In the genomic region with DNA sequence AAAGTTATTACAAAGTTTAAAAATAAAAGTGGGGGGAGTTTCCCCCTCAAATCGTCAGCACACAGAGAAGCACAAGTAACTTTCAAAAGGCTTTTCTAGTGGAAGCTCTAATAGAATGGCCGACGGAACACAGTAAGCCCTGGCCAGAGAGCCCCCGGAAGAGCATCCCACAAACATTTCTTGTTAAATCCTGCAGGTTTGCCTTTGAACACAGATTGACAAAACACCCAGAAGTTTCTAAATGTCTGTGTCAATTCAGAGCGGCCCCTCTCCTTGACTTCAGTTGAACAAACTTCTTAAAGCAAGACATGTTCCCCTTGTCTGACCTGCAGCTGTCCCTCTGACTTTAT, we compare ENCODE assay signal across 9 mouse cellular contexts. TPM values are rescaled to one million over a fixed set of nuclear protein-coding genes. Genes with fewer than 3 reads are reported as not detected.
DNase-seq lines count a peak whose midpoint lies in the region; ATAC-seq and TF ChIP-seq lines count a peak whose summit lies in the region.
"Had no signal": no experiment of that assay in that cellular context is flagged by ENCODE, and none has a peak within 500 bp of the region (broad histone marks: within the 10 kb centered on the region; RNA-seq: fewer than 3 reads in every experiment).

No protein-coding gene starts in this region.

- peak overlapping the region; percentile 86 for H3K9ac ChIP-seq in lung, postnatal 0 days (replicated peaks; ENCODE audit: low read depth)
- peak overlapping the region; percentile 43 for H3K9ac ChIP-seq in forebrain, embryonic 15.5 days (replicated peaks)
- H3K9ac ChIP-seq in limb, embryonic 12.5 days (replicated peaks): peak overlapping the region; percentile 66

- no peak for TF ChIP-seq EP300 in lung, postnatal 0 days (IDR thresholded peaks at IDR 0.05)

- peak overlapping the region; percentile 85 for H3K27ac ChIP-seq in lung, postnatal 0 days (ENCODE audit: low read length)
- H3K27ac ChIP-seq in forebrain, embryonic 15.5 days (replicated peaks): no peak overlapping the region
- H3K27ac ChIP-seq in limb, embryonic 12.5 days: 0 out of 2 replicates have a peak overlapping the region, but pooled peaks have one; percentile 0
- H3K27ac ChIP-seq in small intestine, adult 2 months (ENCODE audit: insufficient read depth, low read depth, low read length): no peak overlapping the region

- peak overlapping the region; percentile 64 for H3K4me3 ChIP-seq in lung, postnatal 0 days (ENCODE audit: low read depth, low read length)
- H3K4me3 ChIP-seq in forebrain, embryonic 15.5 days: peak overlapping the region; percentile 78
- peak overlapping the region; percentile 57 for H3K4me3 ChIP-seq in limb, embryonic 12.5 days (replicated peaks)
- H3K4me3 ChIP-seq in small intestine, adult 2 months (ENCODE audit: low read depth, low read length): peak overlapping the region; percentile 54

- no peaks in the 10 kb centered on the region for H3K4me1 ChIP-seq in lung, postnatal 0 days (ENCODE audit: insufficient read depth, low read depth, low read length)
- peaks cover 49% of the 10 kb centered on the region for H3K4me1 ChIP-seq in forebrain, embryonic 15.5 days
- H3K4me1 ChIP-seq in limb, embryonic 12.5 days (replicated peaks): peaks cover 29% of the 10 kb centered on the region
- H3K4me1 ChIP-seq in small intestine, adult 2 months (ENCODE audit: control insufficient read depth, insufficient read depth, insufficient read length, low read length): no peaks in the 10 kb centered on the region; the same call in 1 of the 2 replicates

- no peak for DNase-seq in lung, postnatal 0 days (ENCODE audit: low spot score)
- DNase-seq in lung, postnatal 10 days: no peak
- no peak for DNase-seq in right cerebral cortex, adult 18-20 months
- DNase-seq in yolk sac, embryonic 10.5 days (ENCODE audit: low spot score): no peak
- no peak for DNase-seq in right cerebral cortex, postnatal 10 days (ENCODE audit: low spot score in 2 of 2)
- DNase-seq: gastrocnemius, postnatal 10 days had no signal

- no peak for ATAC-seq in lung, postnatal 0 days
- ATAC-seq in forebrain, embryonic 15.5 days (replicated peaks): no peak
- no peak for ATAC-seq in limb, embryonic 12.5 days (ENCODE audit: insufficient number of reproducible peaks, insufficient read depth, low FRiP score, low TSS enrichment, low read depth)

- 4% methylated on average over 5 of the region's 5 CpGs for WGBS in lung, postnatal 0 days
- WGBS in forebrain, embryonic 15.5 days: 10% methylated on average over 5 of the region's 5 CpGs
- 1% methylated on average over 5 of the region's 5 CpGs for WGBS in limb, embryonic 12.5 days
- 24% methylated on average over 5 of the region's 5 CpGs for WGBS in small intestine, adult 2 months

- no peak for TF ChIP-seq POLR2A in small intestine, adult 2 months (IDR thresholded peaks at IDR 0.05; ENCODE audit: low read depth, low read length)

- H3K27me3 ChIP-seq in lung, postnatal 0 days (replicated peaks; ENCODE audit: insufficient read depth, low read length): 0 out of 2 replicates have a peak, but pooled peaks cover 11% of the 10 kb centered on the region
- peaks cover 26% of the 10 kb centered on the region for H3K27me3 ChIP-seq in forebrain, embryonic 15.5 days
- peaks cover 69% of the 10 kb centered on the region for H3K27me3 ChIP-seq in limb, embryonic 12.5 days
- peaks cover 27% of the 10 kb centered on the region for H3K27me3 ChIP-seq in small intestine, adult 2 months (ENCODE audit: control insufficient read depth, insufficient read depth, low read length)

- no peaks in the 10 kb centered on the region for H3K36me3 ChIP-seq in lung, postnatal 0 days (ENCODE audit: insufficient read depth, low read length)
- H3K36me3 ChIP-seq in forebrain, embryonic 15.5 days: no peaks in the 10 kb centered on the region
- no peaks in the 10 kb centered on the region for H3K36me3 ChIP-seq in limb, embryonic 12.5 days
- no peaks in the 10 kb centered on the region for H3K36me3 ChIP-seq in small intestine, adult 2 months (ENCODE audit: control insufficient read depth, insufficient read depth, low read length)

- H3K4me2 ChIP-seq in lung, postnatal 0 days (replicated peaks; ENCODE audit: low read depth, low read length): peak overlapping the region; percentile 76
- peak overlapping the region; percentile 98 for H3K4me2 ChIP-seq in forebrain, embryonic 15.5 days (replicated peaks)
- peak overlapping the region; percentile 82 for H3K4me2 ChIP-seq in limb, embryonic 12.5 days

- no peaks in the 10 kb centered on the region for H3K9me3 ChIP-seq in lung, postnatal 0 days (ENCODE audit: low read length)
- no peaks in the 10 kb centered on the region for H3K9me3 ChIP-seq in forebrain, embryonic 15.5 days
- no peaks in the 10 kb centered on the region for H3K9me3 ChIP-seq in limb, embryonic 12.5 days

- no peak for TF ChIP-seq CTCF in lung, postnatal 0 days (IDR thresholded peaks at IDR 0.05)
- TF ChIP-seq CTCF in small intestine, adult 2 months (IDR thresholded peaks at IDR 0.05; ENCODE audit: extremely low read depth, insufficient read length, insufficient replicate concordance, low read depth, low read length): no peak

RNA-seq across cellular contexts. Expression of gene Meis1, which starts 3.4 kb away (rescaled TPM):
- 39.6 and 44.9 TPM in 2 replicates for polyA plus RNA-seq in lung, postnatal 0 days (2015; fragmentation: Nextera tagmentation; extraction: Ambion mirVana)
- polyA plus RNA-seq in forebrain, embryonic 15.5 days (2015; fragmentation: Nextera tagmentation; extraction: Ambion mirVana): 29.4 and 29.7 TPM in 2 replicates
- 32.4 and 35.1 TPM in 2 replicates for polyA plus RNA-seq in limb, embryonic 12.5 days (2016; fragmentation: Nextera tagmentation; extraction: Ambion mirVana)
- polyA plus RNA-seq in small intestine, adult 2 months (2012; rRNA removed): 3.4 and 4.0 TPM in 2 replicates

Comparison
In these comparisons a context has a peak if more than half of its experiments do, and no peak if none do; other contexts are left out.
1. H3K27ac ChIP-seq: peak in lung, postnatal 0 days (single experiment) and limb, embryonic 12.5 days (single experiment); none in forebrain, embryonic 15.5 days (single experiment) and small intestine, adult 2 months (single experiment).
2. Peak in every context shown above with its lines, with median percentiles within 50 percentile points of each other: H3K4me2 ChIP-seq, H3K4me3 ChIP-seq and H3K9ac ChIP-seq.